Mouse (Mus musculus) gonadal fat pad, adult 2 months (tissue): ENCODE measurements at regions not wholly inside any gene's neighbourhood (a gene's known extent, or its start where the extent isn't known, plus 50 kb on each side); places are given as distances from the start of the nearest gene placed in this dataset.

Experiments used
- DNase-seq: peaks from one replicate; pipeline ENCODE4 v3.0.0-alpha.2; 2012; ENCODE audit warnings: low read depth

DNA sequence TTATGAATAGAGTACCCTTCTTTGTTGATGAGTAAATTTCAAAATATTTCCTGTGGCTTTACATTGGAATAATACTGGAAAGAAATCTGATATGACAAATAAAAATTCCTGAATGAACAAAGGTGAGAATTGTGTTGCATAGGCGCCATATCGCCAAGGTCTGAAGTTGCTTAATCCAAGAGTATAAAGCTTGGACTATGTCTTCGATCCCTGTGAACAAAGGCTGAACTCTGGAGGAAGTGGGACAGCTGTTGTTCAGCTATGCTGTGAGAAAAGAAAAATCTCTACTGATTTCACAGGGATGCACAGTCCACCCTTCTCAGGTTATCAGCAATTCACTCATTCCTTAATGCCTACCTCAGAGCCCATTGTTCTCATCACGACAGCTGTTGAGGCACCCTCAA lies 319.3 kb upstream of the Gm9747 start:
- DNase-seq, result no peak

DNA sequence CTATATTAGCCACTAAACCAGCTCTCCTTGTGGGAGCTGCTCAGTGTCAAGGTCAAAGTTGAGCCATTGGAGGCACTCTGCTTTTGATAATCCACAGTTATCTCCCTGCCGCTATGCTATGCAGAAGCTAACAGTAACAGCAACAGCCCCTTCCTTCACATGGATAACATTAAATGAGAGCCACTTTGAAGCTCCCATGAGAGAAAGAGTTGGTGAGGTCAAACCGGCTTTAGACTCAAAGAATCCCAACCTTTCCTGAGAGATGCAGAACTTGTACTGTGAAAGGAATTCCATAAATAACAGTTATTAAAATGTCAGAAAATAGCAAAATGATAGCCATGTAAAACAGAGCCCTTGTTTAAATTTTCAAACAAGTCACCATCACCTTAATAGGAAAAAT lies 316.1 kb upstream of the Gm9747 start:
- DNase-seq, result no peak

DNA sequence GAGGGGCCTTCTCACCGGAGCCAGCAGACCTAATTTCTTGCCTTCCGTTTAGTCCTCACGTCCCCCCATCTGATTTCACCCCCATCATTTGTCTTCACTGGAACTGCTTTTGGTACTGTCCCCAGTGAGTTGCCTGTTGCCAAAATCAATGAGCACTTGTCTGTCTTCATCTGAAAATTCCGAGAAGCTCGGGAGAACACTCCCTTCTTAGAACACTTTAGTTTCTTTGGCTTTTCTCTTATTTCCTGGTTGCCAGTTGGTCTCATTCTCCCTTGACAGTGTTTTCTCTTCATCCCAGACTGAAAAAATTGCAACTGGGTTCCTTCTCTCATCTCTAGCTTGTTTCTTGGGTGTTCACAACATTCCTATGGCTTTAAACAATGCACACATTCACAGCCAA lies 305.2 kb upstream of the Gm9747 start:
- no peak for DNase-seq

DNA sequence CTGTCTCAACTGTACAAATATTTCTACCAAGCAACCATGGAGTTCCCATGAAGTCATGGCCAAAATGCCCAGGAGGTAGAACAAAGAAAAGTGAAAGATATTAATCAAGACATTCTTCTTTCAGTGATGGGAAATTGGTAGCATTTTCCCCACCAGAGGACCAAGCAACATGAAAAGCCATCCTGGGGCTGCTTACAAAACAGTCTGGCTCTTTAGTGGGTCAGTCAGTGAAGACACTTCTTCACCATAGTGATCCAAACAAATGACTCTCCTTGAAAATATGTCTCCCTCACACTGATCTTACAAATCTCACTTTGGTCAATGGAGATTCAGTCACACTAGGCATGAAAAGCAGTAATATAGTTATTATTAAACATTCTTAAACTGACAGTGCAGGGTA lies 299.8 kb upstream of the Gm9747 start:
- DNase-seq, result no peak

DNA sequence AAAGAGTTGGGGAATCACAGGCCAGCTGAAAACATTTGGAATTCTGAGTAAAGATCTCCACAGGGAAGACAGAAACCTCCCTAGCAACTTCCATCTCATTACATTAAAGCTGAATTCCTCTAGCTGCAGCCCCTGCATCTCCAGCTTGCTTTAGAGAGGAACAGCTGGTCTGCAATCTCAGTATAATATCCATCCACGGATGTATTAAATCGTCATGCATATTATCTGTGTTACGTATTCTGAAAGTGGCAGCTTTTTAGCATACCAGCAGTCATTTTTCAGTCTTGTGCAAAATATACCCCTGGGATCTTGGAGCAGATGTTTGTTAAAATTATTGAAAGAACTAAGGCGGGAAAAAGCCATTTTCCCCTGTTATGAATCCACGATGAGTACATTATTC lies 287.7 kb upstream of the Gm9747 start:
- no peak for DNase-seq

DNA sequence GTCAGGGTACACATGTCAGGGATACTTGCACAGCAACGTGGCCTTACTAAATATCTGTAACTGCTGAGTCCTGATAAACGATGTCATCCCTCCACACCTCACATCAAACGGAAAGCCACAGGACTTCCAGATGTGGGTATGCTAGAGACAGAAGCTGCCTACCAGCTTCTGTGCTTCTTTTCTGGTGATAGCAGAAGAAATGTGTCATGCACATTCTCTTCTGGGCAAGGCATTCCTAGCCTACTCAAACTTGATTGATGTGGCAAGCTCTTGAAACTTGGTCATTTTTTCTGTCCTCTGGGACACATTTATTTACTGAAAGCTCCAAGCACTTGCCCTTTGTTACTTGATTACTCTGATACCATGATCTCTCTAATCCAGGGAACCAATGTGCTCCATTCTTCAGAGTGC lies 282.8 kb upstream of the Gm9747 start:
- DNase-seq, result no peak

DNA sequence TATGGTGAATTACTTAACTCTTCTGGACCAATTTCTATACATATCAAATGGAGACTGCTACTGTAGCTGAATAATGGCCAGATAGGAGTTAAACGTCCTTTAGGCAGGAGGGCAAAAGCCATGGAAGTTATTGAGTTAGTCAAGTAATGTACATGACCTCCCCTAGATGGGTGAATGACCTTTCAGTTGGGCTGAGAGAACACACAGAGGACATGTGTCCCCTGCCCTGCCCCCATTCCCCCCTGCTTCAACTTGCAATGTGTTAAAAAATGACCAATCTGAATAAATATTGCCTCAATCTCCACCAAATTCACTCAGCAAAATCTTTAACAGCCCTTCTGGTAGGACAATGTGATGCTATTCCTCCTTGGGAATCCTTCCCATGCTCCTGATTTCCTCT lies 282.1 kb upstream of the Gm9747 start:
- DNase-seq, result no peak

DNA sequence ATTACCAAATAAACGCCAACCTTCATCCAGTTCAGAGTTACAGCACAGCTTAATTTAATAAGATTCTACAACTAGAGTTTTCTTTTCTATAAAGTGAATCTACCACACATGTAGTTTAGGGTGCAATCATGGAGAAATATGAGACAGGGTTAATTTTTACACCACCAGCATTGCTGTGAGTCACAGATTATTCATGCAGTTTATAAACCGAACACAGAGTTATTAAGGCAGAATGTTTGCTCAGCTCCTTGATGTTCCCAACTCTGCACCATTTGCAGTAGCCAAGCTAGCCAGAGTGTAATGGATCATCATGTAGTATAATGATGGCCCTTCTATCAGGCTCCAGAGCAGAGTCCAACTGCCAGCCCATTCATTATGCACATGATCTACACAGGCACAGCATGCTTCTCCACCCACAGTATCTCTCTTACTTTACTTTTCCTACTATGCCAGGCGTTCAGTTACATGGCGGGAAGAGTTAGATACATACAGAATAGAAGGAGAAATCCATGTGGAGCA lies 281.4 kb upstream of the Gm9747 start:
- DNase-seq, result no peak

DNA sequence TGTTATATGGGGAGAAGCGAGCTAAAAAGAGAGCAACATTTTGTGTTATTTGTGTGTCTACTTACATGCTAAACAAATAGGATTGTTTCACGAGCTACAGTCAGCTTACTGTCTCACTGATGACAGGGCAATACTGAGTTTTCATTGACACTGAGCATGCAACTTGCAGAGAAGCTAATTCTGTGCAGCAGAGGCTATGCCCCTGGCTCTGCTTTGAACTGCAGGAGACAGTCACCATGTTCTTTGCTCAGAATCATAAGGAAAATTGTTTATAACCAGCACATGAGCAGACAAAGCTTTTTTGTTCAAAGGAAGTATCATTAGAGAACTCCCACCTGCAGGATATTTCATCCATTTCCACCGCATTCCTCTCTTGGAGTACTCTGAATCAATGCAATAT lies 280.8 kb upstream of the Gm9747 start:
- no peak for DNase-seq

DNA sequence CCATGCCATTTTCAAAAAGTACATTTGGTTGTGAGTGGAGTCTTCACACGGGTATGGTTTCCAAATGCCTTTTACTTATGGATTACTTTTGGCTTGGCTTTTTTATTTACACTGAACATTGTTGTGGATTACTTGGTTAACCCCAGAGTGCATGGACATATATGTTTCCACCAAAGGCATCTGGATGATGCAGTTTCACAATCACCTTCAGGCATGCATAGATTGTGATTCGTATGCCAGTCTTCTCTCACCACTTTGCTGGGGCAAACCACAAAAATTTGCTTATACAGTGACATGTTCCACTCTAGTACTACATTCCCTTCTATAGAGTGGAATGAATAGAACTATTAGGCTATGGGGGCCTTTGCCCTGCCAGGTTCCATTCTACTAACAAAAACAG lies 278.4 kb upstream of the Gm9747 start:
- no peak for DNase-seq

DNA sequence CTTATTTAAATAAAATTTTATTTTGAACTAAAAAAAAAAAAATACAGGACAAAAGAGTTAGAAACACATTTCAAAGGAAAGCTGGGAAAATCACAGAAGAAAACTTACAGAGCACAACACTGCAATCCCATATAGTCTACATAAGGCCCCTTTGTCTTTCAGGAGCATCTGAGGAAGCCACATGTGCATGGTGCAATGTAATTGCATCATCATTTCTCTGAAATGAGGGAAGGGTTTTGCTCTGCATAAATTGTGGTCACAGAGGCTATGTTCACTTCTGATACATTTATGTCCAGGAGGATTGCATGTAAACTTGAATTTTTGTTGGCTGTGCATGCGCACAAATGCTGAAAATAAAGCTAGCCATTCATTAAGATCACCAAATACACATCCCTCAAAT lies 265.9 kb upstream of the Gm9747 start:
- no peak for DNase-seq

DNA sequence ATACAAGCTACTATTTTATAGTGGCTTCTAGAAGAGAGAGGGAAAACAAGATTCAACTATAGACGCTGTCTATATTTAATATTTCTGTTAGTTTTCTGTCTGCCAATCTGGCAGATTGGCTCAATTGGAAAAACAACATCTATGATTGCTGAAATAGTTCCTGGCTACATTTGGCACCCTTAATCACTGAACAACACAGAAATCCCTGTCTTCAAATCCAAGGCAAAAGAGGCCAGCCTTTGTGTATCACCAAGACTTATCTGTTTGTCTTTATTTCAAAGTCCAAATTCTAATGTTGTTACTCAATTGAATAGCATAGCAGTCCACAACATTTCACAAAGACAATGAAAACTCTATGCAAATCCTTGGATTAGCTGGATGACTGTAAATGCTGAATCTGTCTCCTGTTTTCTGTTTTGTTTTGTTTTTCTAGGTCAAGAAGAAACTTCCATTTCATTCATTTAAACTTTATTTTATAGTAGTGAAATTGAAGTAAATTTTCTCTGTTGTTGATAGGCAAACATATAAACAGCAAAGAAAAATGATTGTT lies 265.1 kb upstream of the Gm9747 start:
- no peak for DNase-seq

DNA sequence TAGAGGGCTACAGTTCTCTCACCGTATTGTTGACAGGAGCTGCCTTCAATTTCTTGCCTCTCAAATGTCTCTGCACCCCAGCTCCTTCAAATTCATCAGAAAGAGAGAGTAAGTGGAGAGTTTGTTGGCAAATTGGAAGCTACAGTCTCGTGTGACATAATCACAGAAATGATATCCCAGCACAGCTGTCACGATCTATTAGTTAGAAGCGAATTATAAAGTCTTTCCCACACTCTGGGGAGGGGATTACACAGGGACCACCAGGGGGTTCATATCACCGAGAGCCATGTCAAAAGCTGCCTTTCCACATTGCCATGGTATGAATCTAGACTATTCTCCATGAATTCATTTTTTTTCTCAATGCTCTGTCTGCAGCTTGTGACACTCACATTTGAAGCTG lies 260.3 kb upstream of the Gm9747 start:
- DNase-seq, result no peak

DNA sequence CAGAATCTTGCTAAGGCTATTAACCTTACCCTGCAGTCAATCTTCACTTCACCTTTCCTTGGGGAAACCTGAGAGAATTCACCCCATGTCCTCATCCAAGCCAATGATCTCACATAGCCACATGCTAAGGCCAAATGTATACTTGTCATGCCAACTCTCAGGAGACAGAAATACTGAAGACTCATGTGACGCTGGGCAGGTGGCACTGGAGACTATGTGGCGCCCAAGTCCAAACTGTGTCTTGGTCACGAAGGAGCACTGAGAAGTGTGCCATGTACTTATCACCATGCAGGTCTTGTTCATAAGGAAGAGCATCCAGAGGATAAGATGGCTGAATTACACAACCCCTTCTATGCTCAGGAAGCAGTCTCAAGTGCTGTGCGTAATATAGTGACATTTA lies 259.4 kb upstream of the Gm9747 start:
- no peak for DNase-seq

DNA sequence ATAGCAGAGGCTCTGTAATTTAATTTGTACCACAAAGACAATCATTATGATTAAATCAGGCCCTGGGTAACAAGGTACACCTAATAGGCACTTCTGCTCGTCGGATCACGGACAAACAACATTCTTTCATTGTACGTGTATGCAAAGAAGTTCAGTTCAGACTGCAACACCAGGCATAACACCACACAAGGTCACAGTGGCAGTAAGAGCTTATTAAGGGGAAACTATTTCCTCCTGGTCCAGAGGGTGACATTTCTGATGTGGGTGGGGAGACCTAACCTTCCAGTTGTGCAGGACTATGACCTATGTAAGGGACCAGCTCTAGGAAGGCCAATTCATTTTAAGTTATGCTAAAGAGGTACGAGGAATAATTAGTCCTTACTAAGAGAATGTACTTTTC lies 225.0 kb upstream of the Gm9747 start:
- DNase-seq, result no peak

DNA sequence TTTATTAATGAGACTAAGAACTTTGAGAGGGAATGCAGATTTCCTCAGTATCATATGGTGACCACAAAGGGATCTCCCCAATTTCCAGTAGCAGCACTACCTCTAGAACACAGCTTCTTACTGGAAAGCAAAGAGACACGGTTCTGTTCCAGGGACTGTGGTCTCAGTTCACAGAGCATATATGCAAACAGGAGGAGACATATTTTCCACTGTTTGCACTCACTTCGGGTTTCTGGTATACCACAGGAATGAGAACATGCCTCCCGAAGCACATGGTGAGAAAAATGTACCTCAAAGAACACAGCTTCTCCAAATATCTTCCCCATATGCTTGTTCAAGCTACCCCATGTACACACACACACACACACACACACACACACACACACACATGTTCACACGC lies 224.1 kb upstream of the Gm9747 start:
- no peak for DNase-seq

DNA sequence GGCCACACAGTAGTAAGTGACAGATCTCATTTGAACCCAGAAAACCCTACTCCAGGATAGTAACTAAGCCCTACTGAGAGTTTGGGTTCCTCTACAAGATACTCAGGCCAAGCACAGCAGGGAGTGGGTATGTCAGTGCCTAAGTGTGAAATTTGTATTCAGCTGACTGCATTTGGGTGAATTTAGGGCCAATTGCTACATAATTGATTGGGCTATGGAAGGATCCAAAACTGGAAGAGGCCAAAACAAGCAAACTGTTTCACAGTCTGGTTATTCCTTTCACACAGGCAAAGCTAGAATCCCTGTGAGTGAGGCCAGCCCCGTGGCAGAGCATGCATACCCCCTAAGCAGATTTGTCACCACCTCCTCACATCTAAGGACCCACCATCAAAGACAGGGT lies 221.9 kb upstream of the Gm9747 start:
- no peak for DNase-seq

DNA sequence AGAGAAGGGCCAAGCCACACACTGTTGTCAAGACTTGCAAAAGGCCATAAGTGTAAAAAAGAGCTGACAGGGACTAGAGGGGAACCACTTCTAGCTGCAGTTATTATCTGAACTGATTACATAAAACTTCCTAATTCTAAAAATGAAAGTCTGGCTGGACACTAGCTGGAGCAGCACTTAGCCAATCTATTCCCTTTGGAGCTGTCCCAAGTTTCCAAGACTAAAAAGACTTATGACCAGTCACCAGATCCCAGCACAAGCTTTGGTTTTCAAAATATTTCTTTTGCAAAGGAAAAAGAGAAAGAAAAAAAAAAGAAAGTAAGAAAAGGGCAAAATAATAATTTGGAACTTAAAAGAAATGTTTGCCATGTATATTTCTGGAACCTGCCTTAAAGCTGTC lies 217.6 kb upstream of the Gm9747 start:
- DNase-seq, result no peak

DNA sequence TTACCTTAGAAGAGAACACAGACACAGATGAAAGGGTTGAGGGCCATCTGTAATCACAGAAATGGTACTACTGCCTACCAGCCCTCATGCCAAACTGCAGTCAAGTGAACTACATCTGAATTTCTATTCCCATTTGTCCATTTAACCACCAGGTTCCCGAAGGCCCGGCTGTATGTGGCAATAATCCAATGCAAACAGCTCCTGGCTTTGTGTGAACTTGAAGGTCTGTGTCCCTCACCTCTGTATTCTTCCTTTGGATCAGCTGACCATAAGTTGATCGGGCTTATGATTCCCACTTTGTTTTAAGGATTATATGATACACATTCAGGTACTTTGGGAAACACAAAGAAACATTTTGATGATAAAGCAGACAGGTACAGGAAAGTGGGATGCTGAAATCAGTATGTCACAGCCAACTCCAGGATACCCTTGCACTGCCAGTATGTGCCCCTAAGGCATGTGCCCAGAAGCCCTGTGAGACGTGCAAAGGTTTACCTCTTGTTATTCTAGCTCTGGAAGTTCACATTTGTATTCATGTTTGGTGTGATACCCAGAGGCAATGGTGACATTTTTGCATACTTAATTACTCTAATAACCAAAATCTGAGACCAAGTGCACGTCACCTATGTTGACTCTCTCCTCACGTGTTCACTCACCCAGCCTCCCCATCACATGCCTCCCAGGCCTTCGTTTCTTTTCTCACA lies 214.1 kb upstream of the Gm9747 start:
- DNase-seq, result no peak

DNA sequence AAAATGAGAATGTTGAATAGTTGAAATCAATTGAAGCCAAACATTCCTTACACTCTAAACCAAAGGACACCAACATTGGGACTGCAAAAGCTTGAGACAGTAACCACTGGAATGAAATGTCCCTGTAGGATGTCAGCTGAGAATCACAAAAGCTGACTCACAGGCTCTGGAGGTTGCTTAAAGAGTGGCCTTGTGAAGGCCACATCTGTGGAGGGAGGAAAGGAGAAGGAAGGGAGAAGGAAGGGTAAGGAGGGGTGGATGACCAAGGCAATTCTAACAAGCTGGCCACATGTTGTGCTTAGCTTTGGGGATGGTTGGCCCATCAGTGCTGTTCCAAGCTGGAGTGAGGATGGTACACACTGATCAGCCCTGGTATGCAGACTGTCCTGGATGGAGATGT lies 205.2 kb upstream of the Gm9747 start:
- DNase-seq, result no peak

DNA sequence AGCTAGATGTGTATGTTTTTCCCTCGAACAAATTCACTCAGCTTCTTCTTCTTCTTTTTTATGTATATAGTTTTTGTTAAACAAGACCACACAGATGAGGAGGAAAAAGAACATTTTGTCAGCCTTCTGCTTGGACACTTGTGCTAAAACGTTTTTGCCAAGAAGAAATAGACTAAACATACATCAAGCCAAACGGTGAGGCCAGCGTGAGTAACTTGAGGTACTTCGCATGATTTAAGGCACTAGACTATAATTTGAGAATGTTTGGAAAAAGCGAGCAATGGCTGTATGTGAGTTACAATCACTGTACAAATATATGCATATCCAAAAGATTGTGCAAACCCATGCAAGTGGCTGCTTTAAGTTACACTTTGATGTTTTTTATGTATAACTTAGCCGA lies 201.8 kb upstream of the Gm9747 start:
- DNase-seq, result no peak

DNA sequence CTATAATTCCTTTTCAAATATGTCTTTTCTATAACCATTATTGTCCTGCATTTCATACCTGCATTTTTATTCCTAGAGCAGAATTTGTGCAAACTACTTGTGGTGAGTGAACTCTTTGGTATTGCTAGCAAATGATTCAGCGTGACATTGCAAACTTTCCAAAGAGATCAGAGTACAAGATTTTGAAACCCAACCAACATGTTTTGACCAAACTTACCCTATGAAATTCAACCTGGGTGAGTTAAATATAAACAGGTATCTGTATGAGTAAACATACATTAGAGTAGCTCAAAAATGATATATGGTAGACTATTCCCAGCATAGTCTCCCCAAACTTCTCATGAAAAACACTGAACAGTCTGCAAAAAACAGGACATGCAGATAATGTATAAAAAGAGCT lies 200.5 kb upstream of the Gm9747 start:
- DNase-seq, result no peak

DNA sequence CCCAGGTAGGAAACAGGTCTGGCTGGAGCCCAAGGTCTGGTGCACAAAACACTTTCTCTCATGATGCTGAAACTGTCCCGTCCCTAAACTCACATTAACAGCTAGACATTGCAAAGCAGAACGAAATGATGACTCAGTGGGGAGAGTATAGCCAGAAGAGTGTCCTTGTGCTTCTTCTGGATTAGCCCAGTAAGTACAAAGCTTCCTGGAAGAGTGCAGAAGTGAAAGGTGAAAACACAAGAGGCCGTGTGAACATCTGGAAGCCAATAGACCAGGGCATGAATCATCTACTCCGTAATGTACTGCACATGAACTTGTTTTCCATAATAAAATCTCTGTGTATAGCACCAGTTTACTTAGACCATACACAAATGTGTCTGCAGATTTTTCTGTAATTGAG lies 194.7 kb upstream of the Gm9747 start:
- DNase-seq, result no peak

DNA sequence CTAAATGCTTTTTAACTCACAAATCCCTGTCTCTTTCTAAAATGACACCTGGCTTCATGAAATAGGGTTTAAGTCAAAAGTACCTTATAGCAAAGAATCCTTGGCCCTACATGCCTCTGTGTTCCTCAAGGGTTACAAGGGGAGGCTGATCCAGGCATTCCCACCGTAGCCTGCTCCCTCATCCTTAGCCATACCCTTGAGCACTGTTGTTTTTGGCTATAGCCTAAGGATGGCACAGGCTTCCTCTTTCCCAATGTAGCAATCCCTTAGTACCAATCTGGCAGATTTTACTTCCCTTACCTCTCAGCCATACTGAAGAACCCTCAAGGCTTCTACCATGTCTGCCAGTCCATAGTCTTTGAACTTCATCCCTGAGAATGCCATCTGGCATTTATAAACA lies 194.2 kb upstream of the Gm9747 start:
- DNase-seq, result peak; percentile 75
